Mouse (Mus musculus): ENCODE data around the gene Sh3bp5. TPM values are rescaled to one million over a fixed set of nuclear protein-coding genes. Genes with fewer than 3 reads are reported as not detected.
A peak's percentile ranks its signal among the peaks of the same experiment; 100 is the strongest.

Sh3bp5 gene
- total RNA-seq, 1 experiment from 2014 or later, result 142 TPM

- no peak for DNase-seq
These were observed 42.4 kb downstream of the Sh3bp5 start for GRCm38 (mm10) chr14:31393546-31393890.

- DNase-seq, result no peak
These were observed 42.9 kb downstream of the Sh3bp5 start for GRCm38 (mm10) chr14:31392873-31393545.

- no peak for DNase-seq
These were observed 43.6 kb downstream of the Sh3bp5 start for GRCm38 (mm10) chr14:31392300-31392699.

GRCm38 (mm10) chr14:31389421-31390147 is 46.3 kb downstream of the Sh3bp5 start:
- no peak for DNase-seq

GRCm38 (mm10) chr14:31388086-31388872 is 47.6 kb downstream of the Sh3bp5 start:
- no peak for DNase-seq

GRCm38 (mm10) chr14:31387301-31387981 is 48.4 kb downstream of the Sh3bp5 start:
- no peak for DNase-seq

GRCm38 (mm10) chr14:31385977-31386697 is 49.7 kb downstream of the Sh3bp5 start:
- DNase-seq, result peak; percentile 93

- no peak for DNase-seq
These were observed 50.5 kb downstream of the Sh3bp5 start for GRCm38 (mm10) chr14:31385406-31385805.

GRCm38 (mm10) chr14:31384366-31385323 is 51.2 kb downstream of the Sh3bp5 start:
- peak; percentile 87 for DNase-seq

GRCm38 (mm10) chr14:31383470-31384050 is 52.3 kb downstream of the Sh3bp5 start:
- no peak for DNase-seq

- DNase-seq, result no peak
These were observed 53.6 kb downstream of the Sh3bp5 start for GRCm38 (mm10) chr14:31382276-31382675.

GRCm38 (mm10) chr14:31376331-31376730 is 59.5 kb downstream of the Sh3bp5 start:
- no peak for DNase-seq

GRCm38 (mm10) chr14:31374390-31374789 is 61.5 kb downstream of the Sh3bp5 start:
- DNase-seq, result no peak

GRCm38 (mm10) chr14:31369377-31369776 is 66.5 kb downstream of the Sh3bp5 start:
- no peak for DNase-seq

- no peak for DNase-seq
These were observed 67.9 kb downstream of the Sh3bp5 start for GRCm38 (mm10) chr14:31367951-31368350.

GRCm38 (mm10) chr14:31365350-31365749 is 70.5 kb downstream of the Sh3bp5 start:
- peak; percentile 88 for DNase-seq

- no peak for DNase-seq
These were observed 71.3 kb downstream of the Sh3bp5 start for GRCm38 (mm10) chr14:31364589-31364988.

GRCm38 (mm10) chr14:31362236-31362635 is 73.6 kb downstream of the Sh3bp5 start:
- no peak for DNase-seq

- no peak for DNase-seq
These were observed 90.5 kb downstream of the Sh3bp5 start for GRCm38 (mm10) chr14:31345367-31345766.

GRCm38 (mm10) chr14:31343241-31343640 is 92.6 kb downstream of the Sh3bp5 start:
- no peak for DNase-seq
